Mouse (Mus musculus) olfactory bulb, adult 2 months (tissue): ENCODE measurements around the gene Serpinb1a.

ENCODE experiments used
- CTCF ChIP-seq: fragments of 200-500 bp; IDR thresholded peaks from 2 replicates; pipeline ENCODE4 v1.5.1; 2012; ENCODE audit warnings: low read depth, mild to moderate bottlenecking, low read length, moderate library complexity; ENCODE audit not compliant: insufficient read depth
- POLR2A ChIP-seq: fragments of 200-500 bp; IDR thresholded peaks from 2 replicates; pipeline ENCODE4 v1.6.1; 2012; ENCODE audit warnings: mild to moderate bottlenecking, low read depth, low read length, moderate library complexity; ENCODE audit not compliant: insufficient read depth

GRCm38 (mm10) chr13:32827951-32828350, 23.0 kb downstream of the Serpinb1a start:
- TF ChIP-seq POLR2A (no peak), CTCF (no peak)
